Mouse (Mus musculus) frontal cortex, postnatal 14 days (tissue): ENCODE measurements around the gene Ckap2l.

Experiments used
- DNase-seq, 2 experiments: peaks; one replicate each; pipeline ENCODE4 v3.0.0; 2022; ENCODE audit warnings: low spot score in 2 of 2

The Ckap2l gene

DNA sequence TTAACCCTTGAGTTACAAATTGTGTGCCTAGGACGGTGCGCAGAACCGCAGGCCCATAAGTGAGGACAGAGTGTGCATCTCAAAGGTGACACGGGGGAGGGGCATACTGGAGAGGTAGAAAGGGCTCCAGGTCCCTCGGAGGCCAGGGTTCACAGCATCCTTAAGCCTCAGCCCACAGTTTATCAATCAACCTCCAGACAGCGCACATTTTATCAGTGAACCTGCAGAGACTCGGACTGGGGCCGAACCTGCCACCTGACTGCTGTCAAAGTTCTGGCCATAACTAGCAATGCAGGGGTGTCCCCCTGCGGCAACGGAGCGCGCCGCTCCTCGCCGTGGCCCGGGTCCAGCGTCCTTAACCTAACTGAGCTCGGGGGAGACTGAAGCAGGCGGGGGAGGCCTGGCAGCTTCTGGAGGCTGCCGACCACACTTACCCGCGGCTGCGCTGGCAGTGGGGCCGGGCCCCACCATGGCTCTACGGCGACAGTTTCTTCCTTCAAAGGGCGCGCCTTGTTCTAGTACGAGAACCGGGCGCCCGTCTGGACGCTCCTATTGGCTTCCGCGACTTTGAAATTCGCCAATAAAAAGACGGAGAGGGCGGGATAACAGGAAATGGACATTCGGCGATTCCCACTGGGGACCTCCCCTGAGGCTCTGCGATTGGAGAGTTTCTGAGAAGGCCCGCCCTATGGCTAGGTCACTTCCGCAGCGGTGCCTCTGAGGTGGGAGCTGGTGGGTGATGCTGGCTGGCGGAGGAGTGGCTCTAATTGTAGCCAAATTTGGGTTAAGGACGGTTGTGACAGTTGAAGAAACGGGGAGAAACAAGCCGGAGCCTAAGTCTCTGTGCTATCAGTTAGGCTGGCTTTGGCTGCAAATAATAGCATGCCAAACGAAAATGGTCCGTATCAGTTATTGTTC, at the start of gene Ckap2l:
Ckap2l (minus strand) TSS at position 542 of the 918 bp plus-strand sequence.
- DNase-seq = peak; percentile 96 to 97

GRCm38 (mm10) chr2:129338138-129338621, 41.2 kb upstream of the Ckap2l start:
- no peak for DNase-seq

GRCm38 (mm10) chr2:129333471-129333870, 36.5 kb upstream of the Ckap2l start:
- no peak for DNase-seq

DNA sequence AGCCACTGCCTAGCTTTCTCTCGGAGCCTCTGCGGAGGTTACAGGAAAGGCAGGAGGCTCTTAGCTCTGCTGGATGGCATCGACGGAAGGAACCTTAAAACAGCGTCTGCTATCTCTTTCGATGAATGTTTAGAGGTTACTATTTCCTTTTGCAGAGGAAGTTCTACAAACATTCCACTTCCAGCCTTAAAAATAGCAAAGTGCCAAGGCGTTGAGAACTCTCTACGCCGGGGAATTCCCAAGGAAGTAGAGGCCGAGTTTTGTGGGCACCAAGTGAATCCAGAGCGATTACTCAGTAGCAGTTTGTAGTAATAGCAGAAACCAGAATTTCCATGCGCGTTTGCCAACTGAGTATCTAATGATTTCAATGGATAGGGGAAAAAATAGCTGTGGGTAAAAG, 33.5 kb upstream of the Ckap2l start:
- DNase-seq = no peak

DNA sequence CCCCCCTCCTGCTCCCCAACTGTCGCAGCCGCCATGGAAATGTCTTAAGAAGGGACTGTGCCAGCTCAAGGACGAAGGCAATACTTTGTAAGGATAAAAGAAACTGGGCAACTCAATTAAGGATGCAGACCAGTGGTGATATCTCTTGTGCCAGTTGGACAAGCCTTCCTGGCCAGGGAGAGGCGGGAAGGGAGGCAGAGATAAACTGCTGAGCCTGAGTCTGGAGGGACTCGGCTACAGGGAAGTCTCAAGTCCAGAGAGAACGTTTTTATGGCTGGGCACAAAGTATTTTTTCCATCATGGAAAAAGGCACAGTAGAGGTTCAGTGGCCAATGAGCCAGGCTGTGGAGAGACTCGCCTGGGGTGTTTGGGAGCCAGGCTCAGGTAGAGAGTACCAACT, 33.0 kb upstream of the Ckap2l start:
- no peak for DNase-seq

DNA sequence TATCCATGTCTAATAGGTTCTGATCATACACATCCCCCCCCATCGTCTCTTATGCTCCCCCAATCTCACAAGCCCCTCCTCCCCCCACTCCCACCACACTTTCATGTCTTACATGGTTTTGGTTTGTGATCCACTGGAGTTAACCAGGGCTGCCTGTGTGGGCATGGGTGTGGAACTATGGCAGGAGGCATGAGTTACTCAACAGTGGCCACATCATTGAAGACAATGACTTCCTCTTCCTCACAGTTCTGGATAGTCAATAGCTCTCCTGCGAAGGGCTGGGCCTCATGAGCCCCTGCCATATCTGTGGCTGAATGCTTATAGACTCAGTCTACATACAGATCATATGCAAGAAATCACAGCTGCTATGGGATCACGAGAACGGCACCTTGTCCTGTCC, 31.2 kb upstream of the Ckap2l start:
- no peak for DNase-seq

GRCm38 (mm10) chr2:129324216-129324615, 27.2 kb upstream of the Ckap2l start:
- DNase-seq = no peak

DNA sequence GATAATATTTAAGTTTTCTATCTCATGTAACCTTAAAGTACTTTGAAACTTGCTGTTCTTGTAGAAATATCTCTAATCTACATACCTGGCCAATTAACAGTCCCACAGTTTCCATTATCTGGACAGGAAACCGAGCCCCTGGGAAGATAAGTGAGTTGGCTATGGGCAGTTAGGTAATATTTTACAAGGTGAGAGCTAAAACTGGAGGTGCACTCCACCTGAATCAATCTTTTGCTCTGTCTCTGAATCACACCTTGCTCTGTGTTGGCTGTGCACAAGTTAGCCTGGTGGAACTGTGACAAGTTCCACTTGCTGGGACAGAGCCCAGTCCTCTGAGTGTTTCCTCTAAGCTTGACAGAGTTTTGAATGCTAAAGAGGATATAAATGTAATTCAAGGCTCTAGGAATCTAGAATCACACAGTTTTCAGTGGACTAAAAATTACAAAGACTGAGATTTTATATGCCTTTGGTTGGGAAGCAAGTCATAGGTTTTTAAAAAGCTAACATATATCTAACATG, 25.2 kb upstream of the Ckap2l start:
- DNase-seq = no peak

- DNase-seq = no peak
Observed at GRCm38 (mm10) chr2:129320033-129320605, 23.1 kb upstream of the Ckap2l start.

GRCm38 (mm10) chr2:129315831-129316230, 18.8 kb upstream of the Ckap2l start:
- DNase-seq = no peak

GRCm38 (mm10) chr2:129314880-129315279, 17.9 kb upstream of the Ckap2l start:
- no peak for DNase-seq

DNA sequence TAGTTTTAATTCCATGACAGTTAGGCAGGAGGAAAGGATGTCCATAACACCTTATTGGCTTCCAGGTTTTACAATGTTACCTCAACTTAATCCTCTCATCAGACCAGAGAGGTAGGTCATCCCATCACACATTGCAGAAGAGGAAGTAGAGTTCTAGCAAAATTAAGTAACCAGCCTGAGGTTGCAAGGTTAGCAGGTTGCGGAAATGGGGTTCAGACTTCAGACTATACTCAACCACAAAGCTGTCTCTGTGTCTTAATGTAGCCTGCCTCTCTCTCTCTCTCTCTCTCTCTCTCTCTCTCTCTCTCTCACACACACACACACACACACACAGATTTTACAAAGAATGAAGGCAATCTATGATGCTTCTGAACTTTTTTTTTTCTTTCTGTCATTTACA, 16.9 kb upstream of the Ckap2l start:
- no peak for DNase-seq

DNA sequence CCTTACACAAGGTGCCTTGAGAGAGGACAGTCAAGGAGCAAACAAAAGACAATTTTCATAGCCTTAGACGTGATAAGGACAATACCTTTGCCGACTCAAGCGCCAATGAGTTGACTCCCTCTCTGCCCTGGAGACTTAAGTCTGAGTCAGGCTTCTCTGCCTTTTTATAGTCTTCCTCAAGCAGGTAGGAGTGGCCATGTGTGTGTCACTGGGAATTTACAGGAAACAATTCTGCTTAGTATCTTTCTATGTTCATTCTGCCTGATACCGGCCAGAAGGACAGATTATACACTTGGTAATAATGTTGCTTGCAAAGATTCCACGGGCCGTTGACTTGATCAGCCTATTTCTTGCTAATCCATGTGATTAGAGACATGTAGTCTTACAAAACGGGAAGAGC, 12.8 kb upstream of the Ckap2l start, which contains the start of gene Il1a:
Il1a (minus strand) TSS at position 137 of the 400 bp plus-strand sequence.
- no peak for DNase-seq

- no peak for DNase-seq
Observed at GRCm38 (mm10) chr2:129306020-129306419, 9.0 kb upstream of the Ckap2l start.

DNA sequence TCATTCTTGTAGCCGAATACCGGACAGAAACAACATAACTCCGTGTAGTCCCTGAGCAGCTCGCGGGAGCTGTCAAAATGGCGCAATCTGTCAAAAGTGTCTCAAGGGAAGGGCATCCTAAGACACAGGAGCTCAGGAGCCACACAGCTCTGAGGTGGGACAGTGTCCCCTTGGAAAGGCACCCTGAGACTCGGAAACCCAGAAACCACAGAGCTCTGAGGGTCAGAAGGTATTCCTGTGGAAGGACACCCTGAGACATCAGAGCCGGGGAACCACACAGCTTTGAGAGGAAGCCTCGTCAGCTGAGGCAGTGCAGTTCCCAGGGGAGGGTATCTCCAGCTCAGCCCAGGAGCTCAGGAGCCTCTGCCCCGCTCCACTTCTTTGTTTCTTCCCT, 574 bp upstream of the Ckap2l start:
- no peak for DNase-seq

DNA sequence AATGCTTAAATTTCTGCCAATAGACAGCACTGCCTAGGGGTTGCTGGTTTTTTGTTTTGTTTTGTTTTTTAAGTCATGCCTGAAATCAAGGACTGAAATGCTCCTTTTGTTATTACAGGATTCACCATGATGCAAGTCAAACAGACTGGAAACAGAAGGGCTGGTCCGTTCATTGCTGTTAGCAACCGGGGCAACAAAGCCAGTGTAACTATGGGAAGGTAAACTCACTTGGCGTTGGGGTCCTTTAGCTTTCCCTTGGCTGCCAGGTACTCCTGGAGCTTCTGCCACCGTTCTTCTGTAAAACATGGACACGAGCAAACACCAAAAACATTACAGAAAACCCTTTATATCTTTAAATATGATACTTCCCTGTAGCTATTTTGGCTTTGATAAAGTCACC, 926 bp downstream of the Ckap2l start:
- DNase-seq = no peak

DNA sequence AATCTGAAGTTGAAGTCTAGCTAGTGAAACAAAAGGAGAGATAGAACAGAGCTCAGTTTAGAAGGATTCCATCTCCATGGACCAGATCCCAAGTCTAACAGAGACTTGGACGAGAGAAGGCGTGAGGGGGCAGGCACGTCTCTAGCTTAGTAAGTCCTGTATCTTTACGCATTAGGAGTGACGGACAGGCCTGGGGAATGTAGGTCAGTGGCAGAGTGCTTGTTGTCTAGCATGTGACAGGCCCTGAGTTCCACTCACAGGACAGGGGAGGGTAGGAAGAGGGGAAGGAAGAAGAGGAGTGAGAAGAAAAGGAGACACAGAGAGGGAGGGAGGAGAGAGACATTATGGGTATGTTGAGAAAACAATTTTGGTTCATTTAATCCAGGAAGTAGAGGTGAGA, 1.9 kb downstream of the Ckap2l start:
- no peak for DNase-seq

GRCm38 (mm10) chr2:129273823-129274222, 23.2 kb downstream of the Ckap2l start:
- no peak for DNase-seq

- DNase-seq = no peak
Observed at GRCm38 (mm10) chr2:129270621-129271020, 26.4 kb downstream of the Ckap2l start.

DNA sequence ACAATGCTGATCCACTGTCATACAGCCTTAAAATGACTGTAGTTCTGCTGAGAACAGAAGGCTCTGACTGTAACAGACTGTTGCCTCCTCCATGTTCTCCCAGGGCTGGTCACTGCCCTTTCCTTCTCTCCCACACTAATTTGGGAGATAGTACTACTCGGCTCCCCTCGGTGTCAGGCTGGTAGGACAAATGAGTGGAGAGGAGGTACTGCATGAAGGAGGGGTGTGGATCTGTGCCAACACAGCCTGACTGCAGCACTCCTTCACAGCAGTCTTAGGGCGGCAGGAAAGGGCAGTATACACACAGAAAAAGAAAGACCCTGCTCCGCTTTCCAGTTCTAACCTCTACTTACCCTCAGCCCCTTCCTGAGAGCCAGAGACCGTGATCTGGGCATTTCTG, 27.0 kb downstream of the Ckap2l start:
- no peak for DNase-seq

- DNase-seq = no peak
Observed at GRCm38 (mm10) chr2:129269161-129269643, 27.8 kb downstream of the Ckap2l start.

DNA sequence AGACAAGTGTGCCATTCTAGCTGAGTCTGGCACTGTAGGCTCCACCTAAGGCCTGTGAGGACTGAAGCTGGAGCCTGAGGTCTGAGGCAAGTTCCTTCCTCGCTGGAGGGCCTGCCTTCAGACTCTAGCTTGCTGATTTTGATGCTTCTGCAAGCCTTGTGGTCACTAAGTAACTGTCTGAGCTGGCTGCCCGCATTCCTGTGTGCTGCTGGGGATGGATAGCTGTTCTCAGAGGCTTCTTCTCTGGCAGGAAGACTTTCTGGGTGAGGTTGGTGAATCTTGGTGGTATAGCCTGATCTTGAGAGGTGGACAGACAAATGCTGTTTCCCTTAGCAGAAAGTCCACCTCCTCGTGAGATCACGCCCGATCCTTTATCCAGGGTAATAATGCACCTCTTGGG, 29.3 kb downstream of the Ckap2l start:
- no peak for DNase-seq

GRCm38 (mm10) chr2:129265316-129265715, 31.7 kb downstream of the Ckap2l start:
- no peak for DNase-seq
